Mouse (Mus musculus): ENCODE results near the gene Hormad1.
"Not testable (repeated sequence)": the region's sequence is repeated elsewhere in the genome, so short reads cannot be mapped to it uniquely, and the experiment has no call there.

Gene Hormad1

GRCm38 (mm10) chr3:95561826-95562225, 2.3 kb downstream of the Hormad1 start:
- no peak for DNase-seq (ENCODE audit: low spot score in 2 of 2)

- no peak for DNase-seq (ENCODE audit: low spot score in 2 of 2)
Measured at GRCm38 (mm10) chr3:95569585-95569984, 10.1 kb downstream of the Hormad1 start.

- DNase-seq (ENCODE audit: low spot score in 2 of 2), result no peak
Measured at GRCm38 (mm10) chr3:95587754-95588603, 28.5 kb downstream of the Hormad1 start.

- peak; percentile 97 to 99 for DNase-seq (ENCODE audit: low spot score in 2 of 2)
Measured at GRCm38 (mm10) chr3:95588604-95589086, 29.2 kb downstream of the Hormad1 start, which contains the start of gene Golph3l. Gene Golph3l (plus strand): TSS chr3:95588934.

GRCm38 (mm10) chr3:95598734-95599133, 39.3 kb downstream of the Hormad1 start:
- no peak for DNase-seq (ENCODE audit: low spot score in 2 of 2)

GRCm38 (mm10) chr3:95601287-95601686, 41.8 kb downstream of the Hormad1 start:
- DNase-seq (ENCODE audit: low spot score in 2 of 2), result no peak

GRCm38 (mm10) chr3:95606096-95606495, 46.6 kb downstream of the Hormad1 start:
- no peak for DNase-seq (ENCODE audit: low spot score in 2 of 2)

GRCm38 (mm10) chr3:95609195-95609594, 49.7 kb downstream of the Hormad1 start:
- no peak for DNase-seq (ENCODE audit: low spot score in 2 of 2)

- no peak for DNase-seq (ENCODE audit: low spot score in 2 of 2)
Measured at GRCm38 (mm10) chr3:95613996-95614395, 54.5 kb downstream of the Hormad1 start.

GRCm38 (mm10) chr3:95618511-95618910, 59.0 kb downstream of the Hormad1 start:
- no peak for DNase-seq (ENCODE audit: low spot score in 2 of 2)

- DNase-seq (ENCODE audit: low spot score in 2 of 2), result no peak
Measured at GRCm38 (mm10) chr3:95621241-95621640, 61.8 kb downstream of the Hormad1 start.

GRCm38 (mm10) chr3:95622421-95622820, 62.9 kb downstream of the Hormad1 start:
- not testable (repeated sequence) for DNase-seq (ENCODE audit: low spot score in 2 of 2)

- DNase-seq (ENCODE audit: low spot score in 2 of 2), result no peak
Measured at GRCm38 (mm10) chr3:95623551-95623950, 64.1 kb downstream of the Hormad1 start.

- not testable (repeated sequence) for DNase-seq (ENCODE audit: low spot score in 2 of 2)
Measured at GRCm38 (mm10) chr3:95623991-95624515, 64.6 kb downstream of the Hormad1 start.

- peak; percentile 99 for DNase-seq (ENCODE audit: low spot score in 2 of 2)
Measured at GRCm38 (mm10) chr3:95624628-95625503, 65.4 kb downstream of the Hormad1 start, which contains the start of gene Ensa. Gene Ensa (plus strand): TSS chr3:95624993.

- peak; percentile 84 to 88 for DNase-seq (ENCODE audit: low spot score in 2 of 2)
Measured at GRCm38 (mm10) chr3:95627763-95628162, 68.3 kb downstream of the Hormad1 start.

GRCm38 (mm10) chr3:95629755-95630154, 70.3 kb downstream of the Hormad1 start:
- peak; percentile 70 to 82 for DNase-seq (ENCODE audit: low spot score in 2 of 2)

- DNase-seq (ENCODE audit: low spot score in 2 of 2), result no peak
Measured at GRCm38 (mm10) chr3:95630856-95631255, 71.4 kb downstream of the Hormad1 start.

GRCm38 (mm10) chr3:95631304-95631703, 71.8 kb downstream of the Hormad1 start:
- no peak for DNase-seq (ENCODE audit: low spot score in 2 of 2)

GRCm38 (mm10) chr3:95632648-95633588, 73.4 kb downstream of the Hormad1 start:
- DNase-seq (ENCODE audit: low spot score in 2 of 2), result no peak

- DNase-seq (ENCODE audit: low spot score in 2 of 2), result no peak
Measured at GRCm38 (mm10) chr3:95635636-95636035, 76.2 kb downstream of the Hormad1 start.
